Mouse (Mus musculus): Measurements from ENCODE around the gene Adad2. TPM values are rescaled to one million over a fixed set of nuclear protein-coding genes. Genes with fewer than 3 reads are reported as not detected.

Adad2 gene
- polyA plus RNA-seq, 1 experiment: not detected

DNA sequence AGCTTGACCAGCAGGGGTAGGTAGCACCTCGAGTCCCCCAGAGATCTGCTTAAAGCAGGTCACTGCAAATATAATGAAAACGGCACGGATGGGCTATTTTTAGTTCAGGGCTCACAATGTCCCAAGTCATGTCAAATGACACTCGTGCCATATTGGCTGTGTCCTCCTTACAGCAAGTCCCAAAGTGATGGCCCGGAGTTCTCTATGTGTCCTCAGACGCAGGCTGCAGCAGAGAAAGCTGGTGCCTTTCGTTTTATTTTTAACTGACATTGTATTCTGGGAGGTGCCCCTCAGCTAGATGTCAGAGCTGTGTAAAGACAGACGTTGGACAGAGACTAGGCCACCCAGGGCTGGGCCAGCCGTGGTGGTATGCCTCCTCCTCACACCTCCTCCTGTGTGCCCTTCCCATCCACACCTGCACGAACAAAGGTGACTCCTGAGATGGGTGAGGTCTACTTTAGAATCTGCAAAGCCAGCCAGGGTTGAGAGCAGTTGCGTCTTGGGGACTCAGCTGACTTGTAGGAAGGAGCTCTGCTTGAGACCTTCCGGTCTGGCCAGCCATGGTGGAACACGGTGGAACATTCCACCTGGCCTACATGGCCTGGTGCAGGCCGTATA is 8.4 kb downstream of the Adad2 start:
- Histone ChIP-seq H3ac (ENCODE audit: control insufficient read depth, insufficient read length) (no peak overlapping the region), H3K4me2 (ENCODE audit: low read depth) (no peak overlapping the region), H3K36me3 (ENCODE audit: control insufficient read depth, insufficient read depth) (no peaks in the 10 kb centered on the region), H3K27me3 (ENCODE audit: control insufficient read depth, insufficient read depth, insufficient read length) (peaks cover 81% of the 10 kb centered on the region), H3K79me2 (ENCODE audit: control insufficient read depth, insufficient read depth) (no peaks in the 10 kb centered on the region), H3K4me3 (no peak overlapping the region)
- TF ChIP-seq SRF (IDR thresholded peaks at IDR 0.05; ENCODE audit: control insufficient read depth, insufficient read length, low read depth) (no peak), MYOG (IDR thresholded peaks at IDR 0.05; ENCODE audit: control insufficient read depth in 1 of 3, insufficient read depth in 1 of 3, insufficient read length in 2 of 3, low read depth in 2 of 3) (no peak), TCF3 (IDR thresholded peaks at IDR 0.05; ENCODE audit: insufficient read length, low read depth) (no peak), POLR2A (IDR thresholded peaks at IDR 0.05; ENCODE audit: insufficient read length, low read depth) (no peak), TCF12 (IDR thresholded peaks at IDR 0.05; ENCODE audit: insufficient read depth, poor library complexity, severe bottlenecking) (no peak), POLR2AphosphoS2 (IDR thresholded peaks at IDR 0.05; ENCODE audit: insufficient read length, low read depth) (no peak), E2F4 (IDR thresholded peaks at IDR 0.05; ENCODE audit: insufficient read depth) (no peak), USF1 (IDR thresholded peaks at IDR 0.05; ENCODE audit: low read depth) (no peak), MAX (IDR thresholded peaks at IDR 0.05; ENCODE audit: low read depth) (no peak), MYOD1 (IDR thresholded peaks at IDR 0.05; ENCODE audit: control insufficient read depth in 1 of 3, insufficient read length in 2 of 3, low read depth in 2 of 3) (no peak), CEBPB (IDR thresholded peaks at IDR 0.05; ENCODE audit: insufficient read depth, poor library complexity, severe bottlenecking) (no peak), REST (IDR thresholded peaks at IDR 0.05; ENCODE audit: insufficient read depth, insufficient read length) (no peak)

DNA sequence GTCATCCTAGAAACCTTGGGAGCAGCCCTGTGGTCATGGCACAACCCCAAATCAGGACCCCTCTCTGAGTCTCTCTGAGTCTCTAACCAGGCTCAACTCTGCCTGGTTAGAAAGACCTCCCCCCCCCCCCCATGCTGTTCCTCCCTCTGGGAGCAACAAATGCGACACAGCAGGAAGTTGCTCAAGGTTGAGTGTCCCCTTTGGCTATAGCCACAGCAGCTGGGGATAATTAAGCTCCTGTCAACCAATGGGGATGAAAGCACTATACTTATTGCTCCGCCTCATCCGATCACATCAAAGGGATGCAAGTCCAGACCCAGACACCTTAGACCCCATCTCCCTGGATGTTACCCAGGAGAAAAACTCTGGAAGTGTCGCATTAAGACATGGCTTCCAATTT is 10.0 kb downstream of the Adad2 start:
- Histone ChIP-seq H3K4me3 (no peak overlapping the region), H3K36me3 (ENCODE audit: control insufficient read depth, insufficient read depth) (no peaks in the 10 kb centered on the region), H3K4me2 (ENCODE audit: low read depth) (no peak overlapping the region), H3K27me3 (ENCODE audit: control insufficient read depth, insufficient read depth, insufficient read length) (peaks cover 81% of the 10 kb centered on the region), H3K79me2 (ENCODE audit: control insufficient read depth, insufficient read depth) (no peaks in the 10 kb centered on the region), H3ac (ENCODE audit: control insufficient read depth, insufficient read length) (no peak overlapping the region)
- TF ChIP-seq MYOG (IDR thresholded peaks at IDR 0.05; ENCODE audit: control insufficient read depth in 1 of 3, insufficient read depth in 1 of 3, insufficient read length in 2 of 3, low read depth in 2 of 3): no peak
- TF ChIP-seq REST (IDR thresholded peaks at IDR 0.05; ENCODE audit: insufficient read depth, insufficient read length): no peak
- no peak for TF ChIP-seq POLR2AphosphoS2 (IDR thresholded peaks at IDR 0.05; ENCODE audit: insufficient read length, low read depth)
- no peak for TF ChIP-seq TCF3 (IDR thresholded peaks at IDR 0.05; ENCODE audit: insufficient read length, low read depth)
- TF ChIP-seq TCF12 (IDR thresholded peaks at IDR 0.05; ENCODE audit: insufficient read depth, poor library complexity, severe bottlenecking): no peak
- no peak for TF ChIP-seq POLR2A (IDR thresholded peaks at IDR 0.05; ENCODE audit: insufficient read length, low read depth)
- TF ChIP-seq CEBPB (IDR thresholded peaks at IDR 0.05; ENCODE audit: insufficient read depth, poor library complexity, severe bottlenecking): no peak
- no peak for TF ChIP-seq USF1 (IDR thresholded peaks at IDR 0.05; ENCODE audit: low read depth)
- TF ChIP-seq SRF (IDR thresholded peaks at IDR 0.05; ENCODE audit: control insufficient read depth, insufficient read length, low read depth): no peak
- no peak for TF ChIP-seq MYOD1 (IDR thresholded peaks at IDR 0.05; ENCODE audit: control insufficient read depth in 1 of 3, insufficient read length in 2 of 3, low read depth in 2 of 3)
- TF ChIP-seq MAX (IDR thresholded peaks at IDR 0.05; ENCODE audit: low read depth): no peak
- TF ChIP-seq E2F4 (IDR thresholded peaks at IDR 0.05; ENCODE audit: insufficient read depth): no peak

DNA sequence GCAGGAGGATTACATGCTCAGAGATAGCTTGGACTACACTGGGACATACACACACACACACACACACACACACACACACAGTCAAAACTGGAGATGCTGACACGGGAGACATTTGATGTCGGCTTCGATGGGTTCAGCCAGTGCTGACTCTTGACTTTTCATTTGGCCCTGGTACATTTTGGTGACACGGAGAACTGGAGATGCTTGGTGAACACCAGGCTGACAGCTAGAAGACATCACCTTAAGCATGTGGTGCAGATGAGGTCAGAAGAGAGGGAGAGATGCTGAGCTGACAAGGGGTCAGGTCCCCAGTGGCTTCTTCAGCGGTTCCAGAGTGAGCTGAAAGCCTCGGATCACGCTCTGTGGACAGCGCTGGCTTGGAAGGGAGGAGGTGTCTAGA is 10.5 kb downstream of the Adad2 start:
- Histone ChIP-seq H3ac (ENCODE audit: control insufficient read depth, insufficient read length) (no peak overlapping the region), H3K36me3 (ENCODE audit: control insufficient read depth, insufficient read depth) (no peaks in the 10 kb centered on the region), H3K4me3 (no peak overlapping the region), H3K4me2 (ENCODE audit: low read depth) (no peak overlapping the region), H3K27me3 (ENCODE audit: control insufficient read depth, insufficient read depth, insufficient read length) (peaks cover 80% of the 10 kb centered on the region), H3K79me2 (ENCODE audit: control insufficient read depth, insufficient read depth) (no peaks in the 10 kb centered on the region)
- no peak for TF ChIP-seq TCF3 (IDR thresholded peaks at IDR 0.05; ENCODE audit: insufficient read length, low read depth)
- TF ChIP-seq TCF12 (IDR thresholded peaks at IDR 0.05; ENCODE audit: insufficient read depth, poor library complexity, severe bottlenecking): no peak
- no peak for TF ChIP-seq REST (IDR thresholded peaks at IDR 0.05; ENCODE audit: insufficient read depth, insufficient read length)
- no peak for TF ChIP-seq USF1 (IDR thresholded peaks at IDR 0.05; ENCODE audit: low read depth)
- TF ChIP-seq CEBPB (IDR thresholded peaks at IDR 0.05; ENCODE audit: insufficient read depth, poor library complexity, severe bottlenecking): no peak
- no peak for TF ChIP-seq POLR2AphosphoS2 (IDR thresholded peaks at IDR 0.05; ENCODE audit: insufficient read length, low read depth)
- TF ChIP-seq SRF (IDR thresholded peaks at IDR 0.05; ENCODE audit: control insufficient read depth, insufficient read length, low read depth): no peak
- no peak for TF ChIP-seq MAX (IDR thresholded peaks at IDR 0.05; ENCODE audit: low read depth)
- TF ChIP-seq MYOG (IDR thresholded peaks at IDR 0.05; ENCODE audit: control insufficient read depth in 1 of 3, insufficient read depth in 1 of 3, insufficient read length in 2 of 3, low read depth in 2 of 3): no peak
- TF ChIP-seq MYOD1 (IDR thresholded peaks at IDR 0.05; ENCODE audit: control insufficient read depth in 1 of 3, insufficient read length in 2 of 3, low read depth in 2 of 3): no peak
- no peak for TF ChIP-seq POLR2A (IDR thresholded peaks at IDR 0.05; ENCODE audit: insufficient read length, low read depth)
- TF ChIP-seq E2F4 (IDR thresholded peaks at IDR 0.05; ENCODE audit: insufficient read depth): no peak

DNA sequence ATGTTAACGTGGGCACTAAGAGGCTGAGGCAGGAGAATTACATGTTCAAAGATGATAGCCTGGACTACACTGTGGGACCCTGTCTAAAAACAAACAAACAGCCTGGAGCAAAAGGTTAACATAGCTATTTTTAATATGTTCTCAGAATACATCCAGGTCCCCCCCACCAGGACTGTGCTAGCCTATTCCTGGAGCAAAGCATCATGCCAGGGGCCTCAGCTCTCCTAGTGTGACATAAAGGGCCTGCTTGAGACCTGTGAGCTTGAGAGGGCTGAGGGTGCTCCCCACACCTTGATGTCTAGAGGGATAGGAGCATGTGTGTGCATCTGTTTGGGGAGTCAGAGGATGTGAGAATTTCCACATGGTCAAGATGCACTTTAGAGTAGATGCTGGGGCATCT is 11.2 kb downstream of the Adad2 start:
- H3ac ChIP-seq (ENCODE audit: control insufficient read depth, insufficient read length): no peak overlapping the region
- H3K4me2 ChIP-seq (ENCODE audit: low read depth): no peak overlapping the region
- no peak overlapping the region for H3K4me3 ChIP-seq
- no peaks in the 10 kb centered on the region for H3K36me3 ChIP-seq (ENCODE audit: control insufficient read depth, insufficient read depth)
- TF ChIP-seq MYOG (IDR thresholded peaks at IDR 0.05; ENCODE audit: control insufficient read depth in 1 of 3, insufficient read depth in 1 of 3, insufficient read length in 2 of 3, low read depth in 2 of 3): no peak
- TF ChIP-seq TCF12 (IDR thresholded peaks at IDR 0.05; ENCODE audit: insufficient read depth, poor library complexity, severe bottlenecking): no peak
- no peaks in the 10 kb centered on the region for H3K79me2 ChIP-seq (ENCODE audit: control insufficient read depth, insufficient read depth)
- peaks cover 79% of the 10 kb centered on the region for H3K27me3 ChIP-seq (ENCODE audit: control insufficient read depth, insufficient read depth, insufficient read length)

DNA sequence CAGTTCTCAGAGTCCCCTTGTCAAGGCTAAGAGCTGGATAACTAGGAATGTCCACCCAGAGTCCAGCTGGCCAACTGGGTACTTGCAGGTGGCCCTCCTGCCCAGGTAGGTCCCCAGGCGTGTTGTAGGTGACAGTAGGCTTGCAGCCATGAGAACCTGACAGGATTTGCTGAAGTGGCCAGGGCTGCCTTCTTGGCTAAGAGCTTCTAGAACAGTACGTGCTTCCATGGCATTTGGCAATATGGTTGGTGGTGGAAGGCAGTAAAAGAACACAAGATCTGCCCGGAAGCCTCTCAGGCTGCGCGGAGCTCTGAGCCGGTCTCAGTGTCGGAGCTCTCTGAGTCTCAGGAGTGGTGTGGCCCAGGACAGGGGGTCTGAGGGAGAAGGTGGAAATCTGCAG is 12.4 kb downstream of the Adad2 start:
- no peaks in the 10 kb centered on the region for H3K79me2 ChIP-seq (ENCODE audit: control insufficient read depth, insufficient read depth)
- peaks cover 89% of the 10 kb centered on the region for H3K27me3 ChIP-seq (ENCODE audit: control insufficient read depth, insufficient read depth, insufficient read length)
- H3ac ChIP-seq (ENCODE audit: control insufficient read depth, insufficient read length): no peak overlapping the region
- no peak for TF ChIP-seq POLR2A (IDR thresholded peaks at IDR 0.05; ENCODE audit: insufficient read length, low read depth)
- no peak overlapping the region for H3K4me3 ChIP-seq
- no peak overlapping the region for H3K4me2 ChIP-seq (ENCODE audit: low read depth)
- no peaks in the 10 kb centered on the region for H3K36me3 ChIP-seq (ENCODE audit: control insufficient read depth, insufficient read depth)
